Mouse (Mus musculus) cerebellum, adult 2 months (tissue): ENCODE data around the gene Arhgap15.

Source experiments
- CTCF ChIP-seq: fragments of 200-500 bp; IDR thresholded peaks from 2 replicates; pipeline ENCODE4 v1.5.1; 2011; ENCODE audit warnings: low read depth, mild to moderate bottlenecking, control low read depth, low read length, moderate library complexity, borderline replicate concordance; ENCODE audit not compliant: insufficient read depth
- POLR2A ChIP-seq: fragments of 200-500 bp; IDR thresholded peaks from 2 replicates; pipeline ENCODE4 v1.6.1; 2011; ENCODE audit warnings: low read length, control low read depth, borderline replicate concordance; ENCODE audit not compliant: insufficient read depth

GRCm38 (mm10) chr2:44029035-44029715 lies 280.6 kb downstream of the Arhgap15 start:
- TF ChIP-seq CTCF = no peak
- no peak for TF ChIP-seq POLR2A
